Mouse (Mus musculus) liver, adult 2 months (tissue): ENCODE results near the gene Mthfs.

Experiments used
- CTCF ChIP-seq: fragments of 200-500 bp; IDR thresholded peaks from 2 replicates; pipeline ENCODE4 v1.5.1; 2011; ENCODE audit warnings: low read depth, low read length, control low read depth
- POLR2A ChIP-seq: fragments of 200-500 bp; IDR thresholded peaks from 2 replicates; pipeline ENCODE4 v1.6.1; 2011; ENCODE audit warnings: low read length, control low read depth; ENCODE audit not compliant: insufficient read depth; ENCODE audit errors: extremely low read depth

DNA sequence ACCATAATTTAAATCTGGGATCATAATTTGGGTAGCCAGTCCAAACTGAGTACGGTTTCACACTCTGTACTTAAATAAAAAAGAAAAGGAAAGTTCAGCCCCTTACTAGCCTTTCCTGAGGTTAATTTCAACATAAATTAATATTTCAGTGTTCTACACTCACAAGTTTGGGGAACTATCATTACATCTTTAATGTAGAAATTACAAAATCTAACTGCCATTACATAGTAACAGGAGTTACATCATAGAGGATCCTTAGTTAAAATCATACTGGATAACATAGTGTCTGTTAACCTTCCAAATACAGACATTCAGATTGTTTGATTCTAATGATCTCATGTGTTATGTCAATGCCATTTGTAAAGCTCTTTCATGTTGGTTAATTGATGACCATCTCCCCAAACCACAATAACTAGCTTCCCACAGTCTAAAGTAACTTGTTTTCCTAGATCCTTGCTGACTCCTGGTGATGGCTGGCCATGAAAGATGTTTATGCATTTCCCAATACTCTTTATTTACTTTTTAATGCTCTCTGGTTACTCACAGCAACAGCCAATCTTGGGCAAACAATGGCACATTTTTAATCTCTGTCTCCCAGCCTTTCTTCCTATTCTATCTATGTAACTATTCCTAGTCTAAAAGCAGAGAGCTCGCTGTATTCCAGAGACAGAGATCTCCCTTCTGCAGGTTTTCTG lies 72.0 kb downstream of the Mthfs start:
- TF ChIP-seq CTCF = no peak
- no peak for TF ChIP-seq POLR2A
